Mouse (Mus musculus) heart, adult 8-10 months (tissue): ENCODE data around the gene Galnt2. TPM values are rescaled to one million over a fixed set of nuclear protein-coding genes. Genes with fewer than 3 reads are reported as not detected.

ENCODE experiments used
- DNase-seq: peaks from one replicate; pipeline ENCODE4 v3.0.0; 2022; ENCODE audit warnings: low spot score
- total RNA-seq, 4 experiments: library from RNA; stranded (reverse); gene quantifications; 2 replicates each; pipeline ENCODE4 v1.2.4; 2022

Galnt2 gene
- total RNA-seq, 4 experiments from 2014 or later = 32.0 to 40.3 (median 33.8) TPM

DNA sequence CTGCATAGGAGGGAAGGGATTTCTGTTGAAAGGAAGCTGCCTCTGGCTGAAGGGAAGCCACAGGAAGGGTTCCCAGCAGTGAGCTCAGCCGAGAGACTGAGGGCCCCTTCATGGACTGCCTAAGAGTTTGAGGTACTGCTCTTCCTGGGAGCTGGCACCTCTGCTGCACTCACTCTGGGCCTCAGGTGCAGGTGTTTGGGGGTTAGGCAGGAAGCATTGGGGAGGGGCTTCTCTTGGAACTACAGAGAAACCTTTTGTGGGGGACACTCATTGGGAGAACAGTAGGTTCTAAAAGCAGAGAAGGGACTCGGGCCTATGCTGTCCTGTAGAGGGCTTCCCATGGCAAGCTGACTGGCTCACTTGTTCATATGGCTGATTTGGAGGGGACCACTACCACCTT lies 3.3 kb downstream of the Galnt2 start:
- DNase-seq = no peak

DNA sequence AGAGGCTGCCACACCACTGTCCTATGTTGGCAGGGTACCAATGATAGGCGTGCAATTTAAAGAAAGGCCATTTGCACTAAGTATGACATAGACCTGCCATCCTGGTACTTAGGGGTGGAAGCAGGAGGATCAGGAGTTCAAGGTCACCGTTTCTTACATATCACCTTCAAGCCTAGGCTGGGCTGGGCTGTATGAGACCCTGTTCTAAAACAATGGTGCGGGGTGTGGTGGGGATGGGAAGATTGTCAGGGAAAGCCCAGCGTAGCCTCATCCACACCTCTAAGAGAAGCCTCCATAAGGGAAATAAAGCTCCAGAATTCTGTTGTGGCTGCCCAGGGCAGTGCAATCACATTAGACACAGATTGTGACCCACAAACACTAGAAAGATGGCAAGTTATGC lies 4.3 kb downstream of the Galnt2 start:
- DNase-seq = no peak

- DNase-seq = no peak
These were observed 8.2 kb downstream of the Galnt2 start for GRCm38 (mm10) chr8:124239350-124239749.

- no peak for DNase-seq
These were observed 9.7 kb downstream of the Galnt2 start for GRCm38 (mm10) chr8:124240932-124241331.

GRCm38 (mm10) chr8:124242208-124242607 lies 11.0 kb downstream of the Galnt2 start:
- DNase-seq = peak; percentile 60

DNA sequence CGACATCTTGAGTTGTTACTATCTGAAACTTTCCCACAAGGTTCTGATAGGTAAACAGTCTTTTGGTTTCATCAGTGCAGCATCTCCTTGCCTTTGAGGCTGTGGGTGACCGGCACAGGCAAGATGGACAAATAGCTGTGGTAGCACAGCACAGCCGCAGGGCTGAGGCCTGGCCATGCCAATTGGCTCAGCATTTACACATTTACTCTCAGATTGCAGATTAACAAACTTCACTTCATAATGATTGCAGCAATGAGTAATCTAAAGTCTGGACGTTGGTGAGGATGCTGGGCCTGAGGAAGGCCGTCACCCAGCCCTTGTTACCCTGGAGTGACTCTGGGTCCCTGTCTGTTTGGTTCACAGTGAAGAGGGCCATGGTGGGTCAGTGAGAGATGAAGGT lies 11.7 kb downstream of the Galnt2 start:
- no peak for DNase-seq

- DNase-seq = no peak
These were observed 16.4 kb downstream of the Galnt2 start for GRCm38 (mm10) chr8:124247581-124247980.

- no peak for DNase-seq
These were observed 17.5 kb downstream of the Galnt2 start for GRCm38 (mm10) chr8:124248688-124249087.

GRCm38 (mm10) chr8:124250255-124250654 lies 19.1 kb downstream of the Galnt2 start:
- DNase-seq = no peak

- DNase-seq = peak; percentile 39
These were observed 19.6 kb downstream of the Galnt2 start for GRCm38 (mm10) chr8:124250785-124251184.

DNA sequence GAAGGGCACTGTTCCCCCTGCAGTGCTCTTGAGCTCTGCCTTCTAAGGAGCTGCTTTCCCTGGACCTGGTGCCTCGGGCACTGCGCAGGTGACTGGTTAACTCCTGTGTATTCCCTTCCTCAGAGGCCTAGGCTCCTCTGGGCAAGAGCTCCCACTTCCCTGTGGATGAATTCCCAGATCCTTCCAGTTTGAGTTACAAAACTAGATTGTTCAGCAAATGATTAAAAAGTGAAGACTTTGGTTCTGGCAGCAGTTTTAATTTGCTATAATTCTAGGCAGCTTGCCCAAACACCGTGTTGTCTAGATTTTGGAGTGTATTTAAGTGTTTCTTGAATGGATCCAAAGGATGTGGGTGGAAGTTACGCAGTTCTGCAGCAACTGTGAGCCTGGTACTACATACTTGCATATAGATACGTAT lies 21.4 kb downstream of the Galnt2 start:
- DNase-seq = no peak

- DNase-seq = no peak
These were observed 22.7 kb downstream of the Galnt2 start for GRCm38 (mm10) chr8:124253939-124254338.

DNA sequence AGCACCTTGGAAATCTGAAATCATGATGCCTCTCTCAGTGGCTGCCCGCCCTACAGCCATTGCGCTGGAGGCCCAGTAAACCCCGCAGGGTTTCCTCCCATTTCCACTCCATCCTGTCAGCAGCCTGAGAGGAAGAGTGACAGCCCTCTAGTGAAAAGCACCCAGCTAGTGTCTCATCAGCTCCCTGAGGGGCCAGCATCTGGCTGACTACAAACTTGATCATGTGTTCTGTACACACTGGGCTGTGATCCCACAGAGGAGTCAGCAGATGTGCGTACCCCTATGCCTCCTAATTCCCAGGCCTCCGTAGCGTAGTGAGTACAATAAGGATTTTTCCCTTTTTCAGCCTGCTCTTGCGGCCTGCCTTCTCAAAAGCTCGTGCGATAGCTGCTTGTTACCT lies 25.6 kb downstream of the Galnt2 start:
- peak; percentile 59 for DNase-seq

GRCm38 (mm10) chr8:124257363-124257762 lies 26.2 kb downstream of the Galnt2 start:
- DNase-seq = peak; percentile 73

GRCm38 (mm10) chr8:124259146-124259545 lies 28.0 kb downstream of the Galnt2 start:
- DNase-seq = no peak

DNA sequence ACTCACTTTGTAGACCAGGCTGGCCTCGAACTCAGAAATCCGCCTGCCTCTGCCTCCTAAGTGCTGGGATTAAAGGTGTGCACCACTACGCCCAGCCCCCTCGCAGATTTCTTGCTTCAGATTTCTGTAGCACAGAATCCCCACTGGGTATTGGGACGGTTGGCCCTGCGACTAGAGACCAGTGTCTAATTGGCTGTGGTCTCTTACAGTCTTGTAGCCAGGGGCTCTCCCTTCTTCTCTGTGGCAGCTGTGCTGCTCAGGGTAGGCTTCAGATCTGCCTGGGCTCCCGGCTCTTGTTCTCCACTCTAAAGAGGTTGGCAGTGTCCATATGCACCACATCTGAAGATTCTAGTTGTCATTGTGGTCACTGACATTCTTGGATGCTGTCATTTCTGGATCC lies 28.7 kb downstream of the Galnt2 start:
- DNase-seq = no peak

- no peak for DNase-seq
These were observed 29.2 kb downstream of the Galnt2 start for GRCm38 (mm10) chr8:124260371-124260770.

DNA sequence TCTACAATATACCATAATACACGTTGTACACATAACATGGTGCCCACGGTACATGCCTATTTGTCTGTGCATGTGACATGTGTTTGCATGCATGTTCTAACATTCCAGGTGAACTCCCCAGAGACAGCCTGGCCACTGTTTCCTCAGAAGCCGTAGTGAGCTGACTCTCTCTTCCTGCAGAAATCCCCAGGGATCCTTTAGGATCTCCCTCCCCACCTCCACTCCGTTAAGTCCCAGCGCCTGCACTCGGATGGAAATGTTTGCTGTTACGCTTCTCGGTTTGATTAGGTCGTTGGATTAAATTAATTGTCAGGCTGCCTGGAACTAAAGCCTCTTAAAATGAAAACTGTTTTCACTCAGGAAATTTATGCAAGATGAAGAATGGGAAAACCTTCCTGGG lies 31.9 kb downstream of the Galnt2 start:
- DNase-seq = no peak

- DNase-seq = no peak
These were observed 32.8 kb downstream of the Galnt2 start for GRCm38 (mm10) chr8:124264032-124264431.

GRCm38 (mm10) chr8:124264671-124265070 lies 33.5 kb downstream of the Galnt2 start:
- no peak for DNase-seq

DNA sequence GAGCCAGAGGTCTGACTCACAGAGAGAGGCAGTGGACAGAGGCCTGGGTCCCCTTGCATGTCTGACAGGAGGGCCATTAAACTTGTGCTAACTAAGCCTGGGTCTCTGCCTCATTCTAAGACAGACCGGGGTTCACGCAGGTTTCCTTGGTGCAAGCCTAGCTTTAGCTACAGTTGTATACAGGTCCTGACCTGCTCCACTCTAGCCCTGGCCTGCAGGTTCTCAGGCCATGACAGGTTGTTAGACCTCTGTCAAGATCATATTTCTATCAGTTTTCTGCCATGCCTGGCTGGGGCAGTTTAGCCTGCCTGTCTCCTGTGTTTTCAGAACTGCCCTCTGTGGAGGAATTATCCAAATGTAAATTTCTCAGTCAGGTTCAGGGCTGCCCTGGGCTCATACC lies 33.9 kb downstream of the Galnt2 start:
- DNase-seq = no peak

GRCm38 (mm10) chr8:124265798-124266197 lies 34.6 kb downstream of the Galnt2 start:
- DNase-seq = peak; percentile 53

DNA sequence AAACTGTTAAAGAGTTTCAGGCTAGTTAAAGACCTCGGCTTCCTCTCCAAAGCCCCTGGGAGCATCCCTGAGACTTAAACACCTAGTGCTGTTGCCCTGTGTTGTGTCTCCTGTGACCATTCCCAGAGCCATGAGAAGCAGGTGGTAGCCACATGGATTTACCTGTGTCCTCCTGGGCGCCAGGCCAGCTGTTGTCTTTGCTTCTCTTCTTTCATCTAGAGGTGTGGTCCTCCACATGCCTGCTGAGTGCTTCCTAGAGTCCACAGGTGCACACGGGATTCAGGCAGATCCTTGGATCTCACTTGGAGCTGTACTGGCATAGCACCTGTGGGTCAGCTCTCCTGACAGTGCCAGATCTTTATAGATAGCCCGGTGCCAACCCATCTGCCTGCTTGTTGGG lies 36.0 kb downstream of the Galnt2 start:
- DNase-seq = no peak

DNA sequence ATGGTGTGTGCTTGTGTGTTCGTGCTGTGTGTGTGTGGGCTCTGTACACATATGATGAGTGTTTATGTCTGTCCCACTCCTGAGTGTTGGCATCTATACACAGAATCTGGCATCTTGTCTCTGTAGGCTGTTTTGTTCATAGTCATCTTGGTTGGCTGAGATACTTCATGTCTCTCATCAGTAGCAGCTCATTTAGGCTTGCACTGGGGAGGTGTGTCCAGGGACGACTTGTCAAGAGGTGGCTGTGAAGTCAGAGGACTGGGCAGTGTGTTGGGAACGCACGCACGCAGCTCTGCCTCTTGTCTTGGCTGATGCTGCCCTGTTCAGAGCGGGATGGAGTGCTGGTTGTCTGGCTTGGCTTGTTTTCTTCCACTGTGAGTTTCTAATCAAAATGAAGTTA lies 39.3 kb downstream of the Galnt2 start:
- no peak for DNase-seq

DNA sequence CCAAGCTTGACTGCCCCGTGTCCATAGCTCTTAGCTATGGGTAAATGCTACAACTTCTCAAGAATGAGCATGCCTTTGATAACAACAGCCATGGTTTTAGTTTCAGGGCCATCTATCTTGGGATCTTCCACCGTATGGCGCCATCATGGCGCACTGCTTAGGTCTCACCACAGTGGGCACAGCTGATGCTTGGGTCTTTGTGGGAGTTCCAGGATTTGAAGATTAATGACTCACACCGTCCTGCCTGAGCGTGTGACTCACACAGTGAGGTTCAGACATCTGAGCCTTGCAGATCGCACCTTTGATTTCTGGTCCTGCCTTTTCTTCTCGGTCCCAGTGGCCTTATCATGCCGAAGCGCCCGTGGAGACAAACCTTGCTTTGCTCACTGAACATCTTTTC lies 39.7 kb downstream of the Galnt2 start:
- no peak for DNase-seq
